Mouse (Mus musculus): ENCODE results near the gene Gm45713.
"Not testable (repeated sequence)": the region's sequence is repeated elsewhere in the genome, so short reads cannot be mapped to it uniquely, and the experiment has no call there.

The Gm45713 gene

DNA sequence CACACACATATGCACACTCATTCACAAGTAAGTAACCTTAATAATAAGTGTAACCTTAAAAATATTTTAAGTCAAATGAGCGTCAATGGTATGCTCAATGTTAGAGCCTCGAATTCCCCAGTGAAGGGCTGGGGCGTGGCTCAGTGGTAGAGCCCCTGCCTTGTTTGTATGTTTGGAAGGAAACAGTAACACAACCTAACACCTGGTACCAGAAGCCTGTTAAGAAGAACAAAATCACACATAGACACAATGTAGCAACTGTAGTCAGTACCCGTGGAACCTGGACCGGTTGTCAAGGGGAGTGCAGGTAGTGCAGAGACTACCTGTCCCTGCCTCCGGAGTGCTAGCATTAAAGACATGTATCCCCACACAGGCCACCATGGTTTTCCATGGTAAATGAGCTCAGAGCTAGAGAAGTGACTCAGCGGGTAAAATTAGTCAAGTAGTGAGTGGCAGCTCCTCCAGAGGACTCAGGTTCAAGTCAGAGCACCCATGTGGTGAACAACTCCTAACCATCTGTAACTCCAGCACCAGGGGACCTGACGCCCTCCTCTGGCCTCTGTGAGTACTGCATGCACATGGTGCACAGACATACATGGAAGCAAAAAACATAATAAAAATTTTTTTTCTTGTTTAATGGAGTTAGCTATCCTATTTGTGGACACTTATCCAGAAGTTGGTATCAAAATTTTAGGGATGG is 37.3 kb downstream of the Gm45713 start:
- DNase-seq (ENCODE audit: low read depth, low spot score) = no peak

DNA sequence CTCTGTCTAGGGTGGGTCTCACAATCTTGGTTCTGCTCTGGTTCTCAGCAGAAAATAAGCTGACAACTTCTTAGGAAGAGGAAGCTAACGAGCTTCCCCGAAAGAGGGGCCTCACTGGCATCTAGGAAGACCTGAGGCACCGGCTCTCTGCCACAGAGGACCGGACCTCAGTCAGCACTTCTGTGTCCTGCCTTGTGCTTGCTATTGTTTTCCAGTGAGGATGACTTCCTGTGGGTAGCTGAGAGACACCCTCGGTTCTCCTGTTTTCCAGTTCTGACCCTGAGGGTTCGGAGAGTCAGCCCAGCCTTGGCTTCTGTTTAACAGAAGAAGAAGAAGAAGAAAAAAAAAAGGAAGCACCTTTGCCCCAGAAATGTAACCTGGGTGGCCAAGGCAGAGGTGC is 38.6 kb downstream of the Gm45713 start:
- DNase-seq (ENCODE audit: low read depth, low spot score) = no peak

DNA sequence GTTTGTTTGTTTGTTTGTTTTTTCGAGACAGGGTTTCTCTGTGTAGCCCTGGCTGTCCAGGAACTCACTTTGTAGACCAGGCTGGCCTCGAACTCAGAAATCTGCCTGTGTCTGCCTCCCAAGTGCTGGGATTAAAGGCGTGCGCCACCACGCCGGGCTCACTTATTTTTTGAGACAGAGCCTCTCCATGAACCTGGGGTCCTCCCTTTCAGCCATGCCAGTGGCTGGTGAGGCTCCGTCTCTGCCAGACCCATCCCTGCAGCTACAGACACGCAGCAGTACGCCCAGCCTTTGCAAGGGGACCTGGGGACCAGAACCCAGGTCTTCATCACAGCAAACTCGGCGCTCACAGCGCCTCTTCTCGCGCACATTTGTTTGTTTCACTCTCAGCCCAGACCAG is 40.1 kb downstream of the Gm45713 start:
- DNase-seq (ENCODE audit: low read depth, low spot score) = not testable (repeated sequence)

DNA sequence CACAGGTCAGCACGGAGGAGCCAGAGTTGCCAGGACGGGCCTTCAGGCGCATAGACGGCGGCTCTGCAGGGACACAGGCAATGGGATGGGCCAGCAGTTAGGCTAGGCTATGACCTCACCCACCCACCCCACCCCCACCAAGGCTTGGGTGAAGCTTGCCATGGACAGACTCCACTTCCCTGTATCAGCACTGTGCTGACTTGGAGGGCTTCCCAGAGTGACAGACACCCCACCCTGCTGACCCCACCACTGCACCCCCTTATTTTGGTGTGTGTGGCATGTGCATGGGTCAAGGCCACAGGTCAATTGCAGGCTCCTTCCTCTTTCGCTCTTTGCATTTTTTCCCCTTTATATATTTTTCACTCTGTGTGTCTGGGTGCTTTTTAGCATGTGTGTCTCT is 40.7 kb downstream of the Gm45713 start:
- no peak for DNase-seq (ENCODE audit: low read depth, low spot score)

DNA sequence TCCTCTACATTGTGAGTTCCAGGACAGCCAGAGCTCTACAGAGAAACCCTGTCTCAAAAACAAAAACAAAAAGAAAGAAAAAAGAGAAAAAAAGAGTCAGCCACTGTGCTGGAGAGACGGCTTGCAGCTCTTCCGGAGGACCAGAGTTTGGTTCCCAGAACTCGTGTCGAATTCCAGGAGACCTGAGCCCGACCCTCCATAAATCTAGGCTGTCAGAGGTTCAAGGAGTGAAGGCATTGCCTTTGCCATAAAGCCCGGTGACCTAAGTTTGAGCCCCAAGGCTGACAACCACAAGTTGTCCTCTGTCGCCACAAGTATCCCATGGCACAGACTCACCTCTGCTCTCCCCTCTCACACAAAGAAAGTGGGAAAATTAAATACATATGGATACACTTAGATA is 41.9 kb downstream of the Gm45713 start:
- no peak for DNase-seq (ENCODE audit: low read depth, low spot score)

DNA sequence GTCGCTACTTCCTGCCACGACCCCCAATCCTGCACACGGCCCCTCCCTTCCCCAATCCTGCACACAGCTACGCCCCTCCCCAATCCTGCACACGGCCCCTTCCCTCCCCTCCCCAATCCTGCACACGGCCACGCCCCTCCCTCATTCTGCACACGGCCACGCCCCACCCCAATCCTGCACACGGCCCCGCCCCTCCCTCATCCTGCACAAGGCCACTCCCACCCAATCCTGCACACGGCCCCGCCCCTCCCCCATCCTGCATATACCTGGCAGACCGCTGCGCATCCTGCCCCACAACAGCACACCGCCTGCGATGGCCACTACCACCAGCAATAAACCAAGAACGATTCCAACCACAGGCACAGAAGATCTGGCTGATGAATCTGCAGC is 42.5 kb downstream of the Gm45713 start:
- no peak for DNase-seq (ENCODE audit: low read depth, low spot score)

DNA sequence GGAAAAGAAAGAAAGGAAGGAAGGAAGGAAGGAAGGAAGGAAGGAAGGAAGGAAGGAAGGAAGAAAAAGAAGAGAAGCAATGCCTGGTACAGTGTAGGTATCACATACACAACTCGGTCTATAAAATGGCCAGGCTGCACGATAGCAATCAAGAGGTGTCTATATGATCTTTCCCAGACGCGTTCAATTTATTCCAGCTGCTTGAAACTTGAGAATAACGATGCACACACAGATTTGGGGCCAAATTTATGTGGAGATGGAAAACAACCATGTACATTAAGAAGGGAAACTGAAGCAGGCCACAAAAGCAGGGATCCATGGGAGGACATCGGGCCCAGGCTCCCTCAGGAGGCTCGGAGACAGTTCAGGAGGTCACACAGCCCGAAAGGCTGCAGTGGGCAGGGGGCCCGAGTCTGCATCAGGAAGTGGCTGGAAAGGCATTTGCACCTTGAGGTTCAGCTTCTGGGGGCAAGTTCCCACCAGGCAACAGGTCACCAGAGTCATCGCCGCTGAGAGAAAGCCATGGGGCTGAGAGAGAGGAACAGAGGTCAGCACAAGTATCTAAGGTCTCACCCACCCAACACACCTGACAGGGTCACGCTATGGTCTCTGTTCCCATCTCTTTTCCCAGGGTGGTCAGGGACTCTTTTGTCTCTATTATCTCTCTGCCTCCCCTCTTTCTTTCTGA is 43.1 kb downstream of the Gm45713 start:
- DNase-seq (ENCODE audit: low read depth, low spot score) = no peak

DNA sequence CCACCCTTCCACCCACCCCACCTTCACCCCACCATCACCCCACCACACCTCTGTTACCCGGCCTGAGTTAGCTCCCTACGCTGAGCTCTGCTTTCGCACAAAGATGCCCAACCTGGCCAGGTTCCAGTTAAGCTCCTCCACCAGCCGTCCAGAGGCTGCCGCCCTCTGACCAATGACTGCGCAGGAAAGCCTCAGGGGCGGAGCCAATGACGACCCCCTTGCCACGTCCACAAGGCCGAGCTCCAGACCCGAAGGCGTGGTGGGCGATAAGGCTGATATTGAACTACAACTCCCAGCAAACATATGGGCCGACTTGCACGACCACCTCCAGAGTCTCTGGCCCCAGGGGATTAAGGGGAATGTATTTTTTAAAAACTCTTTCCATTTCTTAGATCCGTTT is 44.0 kb downstream of the Gm45713 start, which contains the start of gene Rcn3:
TSS of gene Rcn3 (minus strand) at position 174 of the 400 bp plus-strand sequence.
- no peak for DNase-seq (ENCODE audit: low read depth, low spot score)

DNA sequence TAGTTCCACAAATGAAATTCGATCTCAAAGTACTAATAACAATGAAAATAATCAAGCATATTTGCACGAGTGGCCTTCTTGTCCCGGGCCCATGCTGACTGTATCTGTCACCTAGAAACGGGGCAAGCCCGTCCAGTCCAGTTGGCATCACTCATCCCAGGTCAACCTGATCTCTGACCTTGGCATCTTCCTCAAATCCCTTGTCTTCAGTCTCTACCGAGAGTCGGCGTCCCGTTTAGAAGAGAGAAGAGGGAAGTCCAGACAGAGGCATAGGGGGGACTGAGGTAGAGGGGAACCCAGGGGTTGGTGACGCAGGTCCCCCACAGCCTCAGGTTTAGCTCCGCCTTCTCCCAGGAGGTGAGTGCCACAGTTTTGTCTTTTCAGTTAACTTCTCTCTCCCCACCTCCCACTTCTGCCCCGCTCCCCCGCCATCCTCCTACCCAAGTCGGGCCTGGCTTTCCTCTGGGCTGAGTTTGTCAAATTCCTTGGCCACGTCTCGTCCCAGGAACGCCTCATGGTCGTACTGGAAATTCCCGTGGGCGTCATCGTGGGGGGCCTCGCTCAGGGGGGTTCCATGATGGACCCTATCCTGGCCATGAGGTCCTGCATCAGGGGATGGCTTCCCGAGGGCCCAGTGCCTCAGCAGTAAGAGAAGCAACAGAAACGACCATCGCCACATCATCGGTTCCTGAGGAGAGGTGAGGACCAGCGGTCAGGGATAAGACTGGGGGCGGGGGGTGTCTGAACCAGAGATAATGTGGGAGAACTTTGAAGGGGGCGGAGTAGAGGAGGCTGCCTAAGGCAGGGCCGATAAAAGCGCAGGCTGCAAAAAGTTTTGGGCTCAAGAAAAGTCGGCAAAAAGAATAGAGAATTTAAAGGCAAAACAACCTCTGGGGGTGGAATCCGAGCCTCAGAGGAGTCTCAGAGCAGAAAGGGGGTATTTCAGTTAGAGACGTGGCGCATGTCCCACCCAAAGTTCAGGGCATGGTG is 44.7 kb downstream of the Gm45713 start:
- no peak for DNase-seq (ENCODE audit: low read depth, low spot score)

DNA sequence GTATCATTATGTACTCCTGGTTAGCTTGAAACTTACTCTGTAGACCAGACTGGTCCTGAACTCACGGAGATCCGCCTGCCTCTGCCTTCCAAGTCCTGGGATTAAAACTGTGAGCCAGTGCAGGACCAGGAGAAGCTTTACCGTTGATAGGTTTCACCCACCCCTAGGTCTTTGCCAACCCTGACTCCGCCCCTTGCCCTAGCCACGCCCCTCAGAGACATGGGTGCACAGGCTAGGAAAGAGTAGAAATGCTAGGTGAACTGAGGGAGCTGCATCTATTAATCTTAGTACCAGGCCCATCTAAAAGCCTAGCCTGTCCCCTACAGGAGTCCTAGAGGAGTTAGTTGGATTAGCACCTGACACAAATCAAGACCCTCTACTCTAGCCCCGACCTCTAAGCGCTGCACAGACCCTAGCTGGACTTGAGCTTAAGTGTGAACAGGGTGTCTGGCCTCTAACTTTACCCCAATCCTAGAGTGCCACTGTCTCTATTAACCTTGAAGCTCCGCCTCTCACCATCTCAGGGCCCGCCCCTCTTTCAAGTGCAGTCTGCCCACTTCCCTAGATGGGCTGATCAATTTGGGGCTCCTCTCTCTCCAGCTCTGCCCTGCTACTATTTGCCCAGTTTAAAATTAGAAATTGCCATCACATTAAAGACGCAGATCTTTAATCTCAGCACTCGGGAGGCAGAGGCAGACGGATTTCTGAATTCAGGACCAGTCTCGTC is 45.6 kb downstream of the Gm45713 start:
- DNase-seq (ENCODE audit: low read depth, low spot score) = no peak

DNA sequence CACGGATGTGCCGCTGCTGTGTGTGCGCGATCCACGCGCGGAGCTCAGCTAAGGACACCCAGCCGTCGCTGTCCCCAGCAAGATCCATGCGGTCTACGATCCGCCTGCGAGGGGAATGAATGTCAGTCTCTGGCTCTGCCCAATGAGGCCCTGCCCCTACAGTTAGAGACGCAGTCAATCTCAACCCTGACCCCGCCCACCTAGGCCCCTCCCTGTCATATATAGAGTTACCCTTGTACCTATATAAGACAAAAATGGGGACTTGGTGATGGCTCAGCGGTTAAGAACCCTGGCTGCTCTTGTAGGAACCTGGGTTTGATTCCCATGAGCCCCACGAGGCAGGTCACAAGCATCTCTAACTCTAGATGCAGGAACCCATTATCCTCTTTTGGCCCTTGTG is 47.4 kb downstream of the Gm45713 start:
- DNase-seq (ENCODE audit: low read depth, low spot score) = no peak

DNA sequence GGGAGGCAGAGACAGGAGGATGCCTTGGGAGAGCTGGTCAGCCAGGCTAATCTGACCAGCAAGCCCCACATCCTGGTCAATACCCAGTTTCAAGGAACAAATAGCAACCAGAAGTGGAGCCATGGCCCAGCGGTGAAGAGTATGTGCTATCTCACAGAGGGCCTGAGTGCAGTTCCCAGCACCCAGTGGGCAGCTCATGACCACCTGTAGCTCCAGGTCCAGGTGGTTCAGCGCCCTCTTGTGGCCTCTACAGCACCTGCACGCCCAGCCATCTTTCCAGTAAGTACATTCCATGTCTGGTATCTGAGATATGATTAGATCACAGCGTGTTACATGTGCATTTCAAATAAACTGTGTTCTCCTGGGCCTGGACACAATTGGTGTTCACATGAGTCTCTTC is 49.9 kb downstream of the Gm45713 start:
- DNase-seq (ENCODE audit: low read depth, low spot score) = no peak

DNA sequence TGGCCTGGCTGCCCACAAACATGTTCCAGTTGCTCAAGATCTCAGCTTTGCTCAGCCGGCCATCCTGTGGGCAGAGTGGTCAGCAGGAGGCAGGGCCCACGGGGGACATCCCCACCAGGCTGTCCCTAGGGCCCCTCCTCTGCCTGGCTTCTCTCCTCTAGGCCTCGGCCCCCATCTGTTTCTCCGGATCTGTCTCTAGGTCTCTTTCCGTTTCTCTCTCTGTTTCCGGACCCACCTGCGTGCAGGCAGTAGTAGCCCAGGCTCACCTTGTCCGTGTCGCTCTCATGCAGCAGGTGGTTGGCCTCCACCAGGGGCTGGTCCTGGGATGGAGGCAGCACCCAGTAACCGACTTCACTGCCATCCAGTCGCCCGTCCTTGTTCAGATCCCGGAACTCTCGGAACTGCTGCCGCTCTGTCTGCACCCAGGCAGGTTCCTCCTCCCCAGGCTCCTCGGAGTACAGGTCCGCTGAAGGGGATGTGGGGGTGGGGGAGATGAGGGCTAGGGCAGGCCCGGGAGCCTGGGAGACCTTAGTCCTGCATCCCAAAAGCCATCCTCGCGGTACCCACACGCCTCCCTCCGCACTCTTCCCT is 52.6 kb downstream of the Gm45713 start:
- no peak for DNase-seq (ENCODE audit: low read depth, low spot score)

DNA sequence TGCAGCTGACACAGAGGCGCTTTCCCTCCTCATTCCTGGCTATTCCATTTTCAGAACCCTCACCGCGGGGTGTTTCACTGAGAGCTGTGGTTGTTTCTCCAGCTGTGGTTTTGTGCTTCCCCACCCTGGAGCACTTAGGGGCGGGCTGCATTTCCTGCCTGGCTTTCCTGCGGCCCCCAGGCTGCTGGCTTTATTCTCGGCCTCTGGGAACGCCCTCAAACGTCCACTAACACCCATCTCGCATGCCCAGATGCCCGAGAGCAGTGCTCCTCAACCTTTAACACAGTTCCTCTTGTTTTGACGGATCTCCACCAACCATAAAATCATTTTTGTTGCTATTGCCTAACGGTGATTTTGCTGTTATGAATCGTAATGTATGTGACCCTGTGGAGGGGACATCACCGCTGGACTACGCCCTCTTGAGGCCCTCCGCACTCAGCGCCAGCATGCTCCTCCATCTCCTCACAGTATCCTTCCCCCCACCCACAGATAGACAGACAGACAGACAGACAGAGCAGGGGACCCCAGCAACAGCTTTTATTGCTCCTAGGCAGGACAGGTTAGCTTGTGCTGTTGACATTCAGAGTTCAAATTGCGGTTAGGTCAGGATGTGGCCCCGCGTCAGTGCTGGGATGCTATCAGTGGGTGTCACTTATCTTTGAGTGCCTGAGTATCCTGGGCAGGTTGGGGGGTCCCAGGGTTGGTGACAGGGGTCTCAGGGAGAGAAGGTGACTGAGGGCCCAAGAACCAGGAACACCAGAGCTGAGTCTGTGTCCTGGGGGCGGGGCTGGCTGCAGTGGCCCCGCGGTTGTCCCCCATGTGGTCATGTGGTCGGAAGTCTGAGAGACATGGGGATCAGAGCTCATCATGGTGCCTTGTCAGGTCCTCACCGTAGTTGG is 53.4 kb downstream of the Gm45713 start:
- no peak for DNase-seq (ENCODE audit: low read depth, low spot score)

DNA sequence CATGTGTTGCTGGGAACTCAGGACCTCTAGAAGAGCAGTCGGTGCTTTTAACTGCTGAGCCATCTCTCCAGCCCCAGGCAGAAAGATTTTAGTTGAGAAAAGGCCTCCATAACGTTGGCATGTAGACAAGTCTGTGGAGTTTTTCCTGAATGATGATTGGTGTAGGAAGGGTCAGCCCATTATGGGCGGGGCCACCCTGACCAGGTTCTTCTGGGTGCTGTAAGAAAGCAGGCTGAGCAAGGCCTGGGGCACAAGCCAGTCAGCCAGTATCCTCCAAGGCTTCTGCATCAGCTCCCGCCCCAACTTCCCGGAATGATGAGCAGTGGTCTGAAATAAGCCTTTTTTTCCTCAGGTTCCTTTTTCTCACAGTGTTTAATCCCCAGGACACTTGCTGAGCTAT is 55.0 kb downstream of the Gm45713 start:
- DNase-seq (ENCODE audit: low read depth, low spot score) = no peak

DNA sequence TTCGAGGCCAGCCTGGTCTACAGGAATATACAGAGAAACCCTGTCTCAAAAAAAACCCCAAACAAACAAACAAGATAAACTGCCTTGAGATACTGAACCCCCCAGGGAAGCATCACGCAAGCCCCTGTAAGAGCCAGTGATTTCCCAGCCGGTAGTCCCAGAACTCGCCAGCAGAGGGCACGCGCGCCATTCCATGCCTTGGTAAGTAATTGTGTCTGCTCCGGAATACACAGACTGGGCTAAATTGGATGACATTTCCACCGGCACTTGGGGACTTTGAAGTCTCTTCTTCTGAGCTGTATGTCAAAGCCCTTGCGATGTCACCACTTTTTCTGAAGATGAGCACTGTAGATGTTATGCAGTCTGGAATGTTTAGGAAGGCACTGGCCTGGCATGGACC is 56.2 kb downstream of the Gm45713 start:
- peak; percentile 59 for DNase-seq (ENCODE audit: low read depth, low spot score)

DNA sequence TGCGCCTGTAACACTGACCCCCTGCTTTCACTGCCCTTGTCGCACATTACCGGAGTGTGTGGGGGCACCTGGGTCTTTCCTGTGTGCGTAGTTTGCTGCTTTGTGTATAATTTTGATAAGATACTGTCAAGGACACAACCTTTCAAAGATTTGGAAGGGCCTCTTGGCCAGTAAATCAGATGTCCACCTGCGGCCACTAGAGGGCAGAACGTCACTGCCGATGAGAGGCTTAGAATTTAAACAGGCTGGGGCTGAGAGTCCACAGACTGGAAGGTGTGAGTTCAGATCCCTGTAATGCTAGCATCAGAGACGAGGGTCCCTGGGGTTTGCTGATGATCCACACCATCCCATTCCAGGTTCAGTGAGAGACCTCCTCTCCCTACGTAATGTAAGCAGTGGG is 57.5 kb downstream of the Gm45713 start:
- DNase-seq (ENCODE audit: low read depth, low spot score) = no peak

DNA sequence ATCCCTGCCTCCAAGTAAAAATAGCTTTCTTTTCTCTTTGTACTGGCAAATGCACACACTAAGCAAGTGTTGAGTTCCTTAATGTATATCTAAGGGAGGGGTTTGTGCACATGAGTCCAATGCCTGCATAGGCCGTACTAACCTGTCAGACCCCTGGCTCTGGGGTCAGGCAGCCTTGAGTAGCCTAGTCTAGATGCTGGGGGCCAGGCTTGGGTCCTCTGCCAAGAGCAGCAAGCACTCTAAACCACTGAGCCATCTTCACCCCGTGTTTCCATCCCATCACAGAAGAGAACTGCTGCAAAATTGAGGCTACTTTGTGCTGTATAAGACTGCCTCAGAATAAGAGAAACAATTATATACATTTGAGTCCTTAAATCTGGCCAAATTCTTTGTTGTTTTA is 58.2 kb downstream of the Gm45713 start:
- no peak for DNase-seq (ENCODE audit: low read depth, low spot score)

DNA sequence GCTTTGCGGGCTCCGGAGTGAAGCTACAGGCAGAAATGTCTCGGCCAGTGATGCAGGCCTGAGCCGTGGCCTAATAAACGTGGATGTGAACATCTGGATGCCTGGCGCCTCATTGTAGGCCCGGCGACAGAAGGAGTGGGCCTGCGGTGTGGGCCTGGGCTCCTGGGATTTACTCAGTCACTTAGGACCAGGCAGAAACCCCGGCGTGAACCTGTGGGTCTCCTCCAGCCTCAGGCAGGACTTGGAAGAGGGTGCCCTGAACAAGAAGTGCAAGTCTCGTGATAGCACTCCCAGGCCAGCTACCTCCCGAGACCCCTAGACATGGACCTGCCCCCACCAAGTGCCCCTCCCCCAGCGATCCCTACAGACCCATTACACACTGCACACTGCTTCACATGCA is 58.7 kb downstream of the Gm45713 start:
- DNase-seq (ENCODE audit: low read depth, low spot score) = no peak

DNA sequence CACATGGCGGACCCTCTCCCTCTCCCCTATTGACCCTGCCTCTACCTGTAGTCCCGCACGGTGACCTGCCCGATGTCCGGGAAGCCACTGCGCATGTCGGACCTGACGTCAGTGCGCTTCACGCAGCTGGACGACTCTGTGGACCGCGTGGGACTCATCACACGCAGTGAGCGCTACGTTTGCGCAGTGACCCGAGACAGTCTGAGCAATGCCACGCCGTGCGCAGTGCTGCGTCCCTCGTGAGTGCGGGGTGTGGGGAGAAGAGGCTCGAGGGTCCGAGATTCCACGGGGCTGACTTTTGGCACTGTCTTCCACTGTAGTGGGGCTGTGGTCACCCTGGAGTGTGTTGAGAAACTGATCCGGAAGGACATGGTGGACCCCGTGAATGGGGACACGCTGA is 59.5 kb downstream of the Gm45713 start:
- no peak for DNase-seq (ENCODE audit: low read depth, low spot score)
